Mouse (Mus musculus) E14TG2a.4 (cell line): ENCODE data around the gene Kif16b.

Experiments used
- CTCF ChIP-seq: conservative IDR thresholded peaks from 2 replicates; pipeline ENCODE4 v1.5.1; 2014; ENCODE audit warnings: low read length
- POU5F1 ChIP-seq: IDR thresholded peaks from 2 replicates; pipeline ENCODE4 v1.6.1; 2014; ENCODE audit warnings: low read length, borderline replicate concordance

- TF ChIP-seq CTCF (no peak), POU5F1 (no peak)
These were observed 200.6 kb downstream of the Kif16b start for GRCm38 (mm10) chr2:142700689-142701088.
